ENCODE assay signal across 12 mouse cellular contexts in genomic region chrX:107790750-107791493, GRCm38 (mm10). TPM values are rescaled to one million over a fixed set of nuclear protein-coding genes. Genes with fewer than 3 reads are reported as not detected.
DNase-seq lines count a peak whose midpoint lies in the region; ATAC-seq and TF ChIP-seq lines count a peak whose summit lies in the region.
"Had no signal": no experiment of that assay in that cellular context is flagged by ENCODE, and none has a peak within 500 bp of the region (broad histone marks: within the 10 kb centered on the region; RNA-seq: fewer than 3 reads in every experiment).

No protein-coding gene starts in this region.

- no peak for ATAC-seq in kidney, embryonic 14.5 days (ENCODE audit: low FRiP score, low TSS enrichment)
- ATAC-seq in erythroblast, adult 5-6 weeks (replicated peaks; ENCODE audit: low FRiP score, poor library complexity, severe bottlenecking) = no peak

- H3K36me3 ChIP-seq in kidney, adult 2 months (ENCODE audit: control insufficient read depth, insufficient read depth, low read length) = no peaks in the 10 kb centered on the region
- H3K36me3 ChIP-seq in kidney, embryonic 14.5 days (ENCODE audit: control insufficient read depth, insufficient read depth, low read length) = no peaks in the 10 kb centered on the region

- H3K9me3 ChIP-seq in kidney, embryonic 14.5 days (ENCODE audit: control insufficient read depth, low read length) = no peaks in the 10 kb centered on the region
- H3K9me3 ChIP-seq: heart, embryonic 13.5 days had no signal

- peak; percentile 2 for DNase-seq in kidney, adult 2 months
- DNase-seq in thymus, postnatal 0 days (ENCODE audit: low spot score) = peak; percentile 3
- DNase-seq in thymus, postnatal 36 days = no peak
- DNase-seq in brain, adult 2 months (ENCODE audit: low read depth, low spot score) = peak; percentile 15
- DNase-seq in heart, postnatal 25 days (ENCODE audit: low spot score) = no peak
- DNase-seq: cerebellum, adult 9-10 months had no signal

- H3K4me1 ChIP-seq in kidney, adult 2 months (ENCODE audit: control insufficient read depth, insufficient read depth, low read length) = no peaks in the 10 kb centered on the region
- no peaks in the 10 kb centered on the region for H3K4me1 ChIP-seq in kidney, embryonic 14.5 days (ENCODE audit: control insufficient read depth, insufficient read depth, low read length)
- H3K4me1 ChIP-seq: heart, embryonic 13.5 days had no signal

- H3K4me3 ChIP-seq in kidney, adult 2 months (ENCODE audit: insufficient read depth, low read depth, low read length) = no peak overlapping the region
- no peak overlapping the region for H3K4me3 ChIP-seq in kidney, embryonic 14.5 days (ENCODE audit: low read length)
- H3K4me3 ChIP-seq: heart, embryonic 13.5 days had no signal

- no peak for TF ChIP-seq POLR2A in kidney, adult 2 months (IDR thresholded peaks at IDR 0.05; ENCODE audit: low read depth, low read length)

- TF ChIP-seq CTCF in kidney, adult 2 months (conservative IDR thresholded peaks at IDR 0.05; ENCODE audit: insufficient read depth, insufficient read length, low read depth, low read length) = no peak

- no peak overlapping the region for H3K9ac ChIP-seq in kidney, embryonic 14.5 days (ENCODE audit: low read depth, low read length)
- H3K9ac ChIP-seq: heart, embryonic 13.5 days had no signal

- H3K4me2 ChIP-seq in kidney, embryonic 14.5 days (replicated peaks; ENCODE audit: low read depth, low read length) = no peak overlapping the region
- H3K4me2 ChIP-seq: heart, embryonic 13.5 days had no signal

- WGBS in kidney, adult 2 months = 25% methylated on average over 8 of the region's 8 CpGs
- WGBS in kidney, embryonic 14.5 days = 23% methylated on average over 8 of the region's 8 CpGs

- intact Hi-C loops in heart, postnatal 25 days (cut with DNase I) = no loop called here

- no peak overlapping the region for H3K27ac ChIP-seq in kidney, adult 2 months (ENCODE audit: insufficient read depth, low read depth, low read length)
- H3K27ac ChIP-seq in kidney, embryonic 14.5 days (ENCODE audit: low read depth, low read length) = no peak overlapping the region
- H3K27ac ChIP-seq: heart, embryonic 13.5 days had no signal

- H3K27me3 ChIP-seq in kidney, adult 2 months (replicated peaks; ENCODE audit: control insufficient read depth, insufficient read depth, low read length) = no peaks in the 10 kb centered on the region
- no peaks in the 10 kb centered on the region for H3K27me3 ChIP-seq in kidney, embryonic 14.5 days (ENCODE audit: control insufficient read depth, insufficient read depth, low read length)
- H3K27me3 ChIP-seq: heart, embryonic 13.5 days had no signal

RNA-seq across cellular contexts. Expression of gene Tent5d, which starts 1.5 kb away (rescaled TPM):
- polyA plus RNA-seq in kidney, adult 2 months (2012; rRNA removed) = not detected in 2 replicates
- 0.09 and 0.20 TPM in 2 replicates for polyA plus RNA-seq in kidney, embryonic 14.5 days (2014; fragmentation: Nextera tagmentation; extraction: Ambion mirVana)
- polyA plus RNA-seq in thymus, postnatal 0 days (2015; fragmentation: Nextera tagmentation; extraction: Ambion mirVana) = not detected in 2 replicates
- not detected in 2 replicates for total RNA-seq in erythroblast, adult 5-6 weeks (2015; ENCODE audit: low replicate concordance)
- total RNA-seq in erythroblast, adult 5-6 weeks (2017; ENCODE audit: low replicate concordance) = not detected in 2 replicates
- not detected for total RNA-seq in heart, postnatal 25 days (2021)
- total RNA-seq: layer of hippocampus, adult 8-10 months; megakaryocyte, adult 5-6 weeks had no signal
- polyA plus RNA-seq: intestine, embryonic 14.5 days had no signal

RNA-seq across cellular contexts. Expression of gene 2610002M06Rik, which starts 25.2 kb away (rescaled TPM):
- 3.1 and 3.6 TPM in 2 replicates for polyA plus RNA-seq in kidney, adult 2 months (2012; rRNA removed)
- polyA plus RNA-seq in kidney, embryonic 14.5 days (2014; fragmentation: Nextera tagmentation; extraction: Ambion mirVana) = 8.2 and 8.6 TPM in 2 replicates
- polyA plus RNA-seq in thymus, postnatal 0 days (2015; fragmentation: Nextera tagmentation; extraction: Ambion mirVana) = 20.1 and 20.4 TPM in 2 replicates
- total RNA-seq in erythroblast, adult 5-6 weeks (2015; ENCODE audit: low replicate concordance) = 7.5 and 8.4 TPM in 2 replicates
- total RNA-seq in erythroblast, adult 5-6 weeks (2017; ENCODE audit: low replicate concordance) = 5.0 and 6.0 TPM in 2 replicates
- 1 to 10 TPM; 4.9 to 5.6 TPM for total RNA-seq in heart, postnatal 25 days (2021)

Comparison
In these comparisons a context has a peak if more than half of its experiments do, and no peak if none do; other contexts are left out.
1. DNase-seq: peak in kidney, adult 2 months (single experiment), thymus, postnatal 0 days (single experiment) and brain, adult 2 months (single experiment); none in thymus, postnatal 36 days (0 of 2) and heart, postnatal 25 days (single experiment).